Mouse (Mus musculus) ES-Bruce4 (cell line): ENCODE data around the gene Cpn2.

Experiments
- CTCF ChIP-seq: IDR thresholded peaks from one replicate; pipeline ENCODE4 v1.8.1; 2011; ENCODE audit warnings: low read depth, low read length
- EP300 ChIP-seq: IDR thresholded peaks from 2 replicates; pipeline ENCODE4 v1.6.1; 2011; ENCODE audit warnings: low read depth, low read length; ENCODE audit not compliant: insufficient read depth
- POLR2A ChIP-seq: IDR thresholded peaks from one replicate; pipeline ENCODE4 v1.8.1; 2011; ENCODE audit warnings: low read length; ENCODE audit not compliant: insufficient read depth

DNA sequence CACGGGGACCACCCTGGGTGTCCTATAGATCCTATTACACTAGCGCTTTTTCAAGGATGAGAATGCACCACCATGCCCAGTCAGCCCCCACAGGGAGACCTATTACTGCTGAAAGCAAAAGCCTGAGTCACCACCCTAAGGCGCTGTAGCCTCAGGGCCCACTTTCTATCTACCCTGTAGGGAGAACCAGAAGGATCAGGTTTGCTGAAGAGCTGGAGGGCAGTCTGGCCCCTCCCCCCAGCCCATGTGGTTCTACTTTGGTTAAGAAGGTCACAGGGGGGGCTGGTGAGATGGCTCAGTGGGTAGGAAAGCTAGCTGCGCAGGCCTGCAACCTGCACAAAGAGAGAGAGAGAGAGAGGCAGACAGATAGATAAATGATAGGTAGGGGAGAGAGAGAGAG, 18.4 kb upstream of the Cpn2 start:
- TF ChIP-seq CTCF (no peak), EP300 (peak; percentile 83), POLR2A (no peak)
